Mouse (Mus musculus) erythroid progenitor cell, adult 5-6 weeks (primary cell): ENCODE results near the gene Rp2. TPM values are rescaled to one million over a fixed set of nuclear protein-coding genes. Genes with fewer than 3 reads are reported as not detected.
"Not testable (repeated sequence)": the region's sequence is repeated elsewhere in the genome, so short reads cannot be mapped to it uniquely, and the experiment has no call there.

Source experiments
- ATAC-seq: replicated peaks from 2 replicates; pipeline ENCODE4 v1.8.0; 2016; ENCODE audit warnings: moderate number of reproducible peaks, mild to moderate bottlenecking, moderate TSS enrichment, inconsistent platforms; ENCODE audit not compliant: poor library complexity, low FRiP score, severe bottlenecking
- total RNA-seq, 2 experiments: library from RNA; stranded (forward) in 1 of 2; stranded (reverse) in 1 of 2; fragments of 150-400 nt in 1 of 2; fragments of 186-747, 209-891 nt in 1 of 2; gene quantifications; 2 replicates each; pipeline versions ENCODE4 v1.2.3 to v1.2.4; 2015 to 2017; ENCODE audit warnings: low replicate concordance in 2 of 2

Rp2 gene
- total RNA-seq (2015; ENCODE audit: low replicate concordance): 27.4 and 36.5 TPM in 2 replicates
- total RNA-seq (2017; ENCODE audit: low replicate concordance): 31.6 and 36.2 TPM in 2 replicates

DNA sequence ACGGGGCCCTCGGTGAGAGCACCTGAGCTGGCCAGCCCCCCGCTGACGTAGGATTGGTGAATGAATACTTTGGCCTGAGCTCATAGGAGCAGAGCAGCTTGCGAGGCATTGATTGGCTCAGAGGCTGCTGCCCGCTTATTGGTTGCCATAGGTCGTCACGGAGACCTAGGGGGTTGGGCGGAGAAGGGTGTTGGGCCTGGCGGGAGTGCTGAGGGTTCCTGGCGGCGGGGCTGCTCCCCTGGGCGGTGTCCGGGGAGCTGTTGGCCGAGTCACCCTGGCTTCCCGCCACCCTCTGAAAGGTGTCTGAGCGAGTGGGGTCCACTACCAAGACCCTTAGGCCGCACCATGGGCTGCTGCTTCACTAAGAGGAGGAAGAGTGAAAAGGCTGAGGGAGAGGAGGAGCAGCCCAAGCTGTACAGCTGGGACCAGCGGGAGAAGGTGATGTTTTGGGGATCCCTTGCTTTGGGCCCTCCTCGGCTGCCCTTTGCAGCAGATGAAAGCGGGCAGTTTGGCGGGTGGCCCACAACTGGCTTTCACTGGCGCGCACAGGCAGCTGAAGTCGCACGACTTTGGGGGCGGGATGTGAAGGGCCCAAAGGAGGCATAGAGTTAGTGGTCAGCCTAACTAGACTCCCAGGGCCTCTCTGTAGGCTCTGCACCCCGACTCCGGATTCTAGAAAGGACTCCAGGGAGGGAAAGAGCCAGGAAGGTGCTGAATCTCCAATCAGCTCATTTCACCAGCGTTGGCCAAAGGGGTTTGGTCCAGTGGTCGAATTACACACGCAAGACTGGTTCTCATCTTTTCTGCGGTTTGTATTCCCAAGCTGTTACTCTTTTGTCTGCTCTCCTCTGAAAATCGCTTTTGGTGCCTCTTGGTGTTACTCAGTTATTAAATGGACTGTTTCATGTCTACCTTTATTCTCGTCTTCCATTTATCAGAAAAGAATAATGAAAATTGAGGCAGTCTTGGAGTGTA lies at the start of gene Rp2:
TSS of gene Rp2 (plus strand) at position 91 of the 975 bp plus-strand sequence.
- ATAC-seq: peak; percentile 100

DNA sequence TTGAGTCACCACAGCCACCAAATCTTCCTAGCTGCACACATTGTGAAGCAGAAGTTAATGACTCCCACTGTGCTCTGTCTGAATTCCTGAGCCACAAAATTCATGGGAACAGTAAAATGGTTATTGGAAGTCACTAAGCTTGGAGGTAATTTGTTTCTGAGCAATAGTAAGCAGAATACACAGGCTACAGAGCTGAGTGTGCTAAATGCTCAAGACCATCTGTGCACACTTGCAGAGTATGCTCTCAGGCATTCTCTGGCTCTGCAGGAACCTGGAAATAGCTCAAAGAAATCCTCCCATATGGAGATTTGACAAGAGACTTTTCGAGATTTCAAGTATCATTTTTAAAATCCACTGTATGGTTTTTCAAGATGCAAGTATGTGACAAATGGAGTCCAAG lies 31.5 kb upstream of the Rp2 start:
- no peak for ATAC-seq

DNA sequence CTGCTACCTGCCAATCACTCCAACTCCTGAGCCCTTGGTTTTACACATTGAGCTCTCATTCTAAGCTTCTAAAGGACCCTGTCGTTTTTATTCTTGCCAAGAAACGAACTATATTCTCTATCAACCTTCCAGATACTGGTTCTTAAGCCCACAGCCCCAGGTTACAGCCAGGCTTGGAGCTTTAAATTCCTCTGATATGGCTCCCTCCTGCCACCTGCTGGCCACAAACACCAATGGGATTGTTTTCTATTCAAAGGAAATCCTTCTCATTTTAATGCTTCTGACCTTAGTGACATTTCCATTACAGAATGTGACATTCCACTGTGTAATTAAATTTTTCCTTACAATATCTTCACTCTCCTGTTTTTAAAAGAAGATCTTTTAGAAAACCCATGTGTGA lies 28.6 kb upstream of the Rp2 start:
- ATAC-seq: no peak

DNA sequence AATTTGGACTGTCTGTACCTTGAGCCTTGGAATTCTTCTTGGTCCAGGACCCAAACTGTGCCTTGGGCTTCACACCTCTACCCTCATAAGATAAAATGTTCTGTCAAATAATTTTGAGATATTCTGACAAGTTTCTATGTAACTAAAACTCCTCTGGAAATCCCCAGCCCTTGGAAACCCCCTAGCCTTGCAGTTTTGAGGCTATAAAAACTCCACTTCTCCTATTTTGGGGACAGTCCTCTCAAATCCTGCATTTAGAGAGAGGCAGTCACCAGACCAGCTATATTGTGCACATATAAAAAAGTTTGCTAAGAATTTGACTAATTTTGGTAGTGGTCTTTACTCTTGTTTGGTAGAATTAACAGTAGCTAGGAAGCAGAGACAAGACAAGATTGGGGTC lies 19.3 kb upstream of the Rp2 start:
- ATAC-seq: no peak

DNA sequence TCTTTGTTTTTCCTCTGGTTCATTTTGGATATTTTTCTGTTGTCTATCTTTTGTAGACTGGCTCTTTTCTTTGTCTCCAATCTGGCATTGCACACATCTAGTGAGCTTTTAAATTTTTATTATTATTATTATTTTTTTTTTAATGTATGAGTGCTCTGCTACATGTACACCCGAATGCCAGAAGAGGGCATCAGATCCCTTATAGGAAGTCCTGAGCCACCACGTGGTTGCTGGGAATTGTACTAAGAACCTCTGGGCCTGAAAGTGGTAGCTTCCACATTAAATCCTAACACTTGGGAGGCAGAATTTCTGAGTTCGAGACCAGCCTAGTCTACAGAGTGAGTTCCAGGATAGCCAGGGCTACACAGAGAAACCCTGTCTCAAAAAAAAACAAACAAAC lies 17.9 kb upstream of the Rp2 start:
- no peak for ATAC-seq

DNA sequence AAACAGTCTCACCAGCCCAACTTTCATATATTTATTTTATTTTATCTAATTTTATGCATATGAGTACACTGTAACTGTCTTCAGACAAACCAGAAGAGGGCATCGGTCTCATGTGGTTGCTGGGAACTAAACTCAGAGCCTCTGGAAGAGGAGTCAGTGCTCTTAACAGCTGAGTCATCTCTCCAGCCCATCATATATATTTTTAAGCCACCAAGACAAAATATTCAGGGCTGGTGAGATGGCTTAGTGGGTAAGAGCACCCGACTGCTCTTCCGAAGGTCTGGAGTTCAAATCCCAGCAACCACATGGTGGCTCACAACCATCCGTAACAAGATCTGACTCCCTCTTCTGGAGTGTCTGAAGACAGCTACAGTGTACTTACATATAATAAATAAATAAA lies 14.0 kb upstream of the Rp2 start:
- not testable (repeated sequence) for ATAC-seq

DNA sequence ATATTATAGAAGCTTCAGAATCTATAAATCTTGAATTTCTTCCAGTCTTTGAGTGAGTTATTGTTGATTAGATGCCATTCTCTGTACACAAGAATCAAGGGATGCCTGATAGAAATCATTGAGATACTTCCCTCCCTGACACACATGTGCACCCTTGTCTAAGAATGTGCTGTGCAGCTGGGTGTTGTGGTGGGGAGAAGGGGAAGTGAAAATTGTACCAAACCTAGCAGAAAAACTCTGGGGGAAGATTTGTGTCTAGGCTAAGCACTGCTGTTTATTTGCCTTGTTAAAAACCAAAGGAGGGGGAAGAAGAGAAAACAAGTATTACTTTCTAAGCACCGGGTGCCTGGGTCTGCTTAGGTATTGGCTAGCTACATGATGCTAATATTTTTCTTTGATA lies 9.0 kb upstream of the Rp2 start:
- no peak for ATAC-seq

DNA sequence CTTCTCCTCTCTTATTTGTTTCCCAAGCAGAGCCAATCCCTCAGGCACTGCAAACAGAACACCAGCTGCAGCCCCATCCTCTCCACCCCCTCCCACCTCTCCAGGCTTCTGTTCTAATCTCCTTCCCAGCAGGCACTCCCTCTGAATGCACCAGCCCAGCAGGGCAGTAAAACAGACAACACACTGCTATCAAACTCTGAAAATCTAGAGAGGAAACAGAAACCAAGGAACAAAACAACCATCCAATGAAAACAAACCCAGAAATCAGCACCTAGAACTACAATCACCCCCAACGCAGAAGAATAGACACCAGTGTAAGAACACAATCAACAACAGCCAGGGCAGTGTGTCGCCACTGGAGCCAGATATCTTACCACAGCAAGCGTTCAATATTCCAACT lies 8.0 kb upstream of the Rp2 start:
- no peak for ATAC-seq

DNA sequence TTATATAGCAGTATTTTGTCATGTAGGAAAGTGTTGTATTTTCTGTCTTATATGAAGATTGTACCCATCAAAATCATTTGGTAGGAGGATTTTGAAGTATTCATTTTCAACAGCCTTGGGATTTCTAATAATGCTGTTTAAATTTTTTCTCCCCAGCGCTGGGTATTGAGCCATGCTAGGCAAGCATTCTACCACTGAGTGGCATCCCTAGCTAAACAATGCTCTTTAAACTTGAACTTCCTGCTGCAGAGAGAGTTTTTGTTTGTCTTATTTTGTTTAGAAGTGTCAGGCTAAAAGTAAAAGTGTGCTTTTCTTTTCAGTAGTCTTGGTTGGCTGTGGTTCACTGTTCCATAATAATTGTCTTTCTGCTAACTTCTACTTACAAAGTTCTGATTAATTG lies 1.8 kb downstream of the Rp2 start:
- ATAC-seq: no peak

DNA sequence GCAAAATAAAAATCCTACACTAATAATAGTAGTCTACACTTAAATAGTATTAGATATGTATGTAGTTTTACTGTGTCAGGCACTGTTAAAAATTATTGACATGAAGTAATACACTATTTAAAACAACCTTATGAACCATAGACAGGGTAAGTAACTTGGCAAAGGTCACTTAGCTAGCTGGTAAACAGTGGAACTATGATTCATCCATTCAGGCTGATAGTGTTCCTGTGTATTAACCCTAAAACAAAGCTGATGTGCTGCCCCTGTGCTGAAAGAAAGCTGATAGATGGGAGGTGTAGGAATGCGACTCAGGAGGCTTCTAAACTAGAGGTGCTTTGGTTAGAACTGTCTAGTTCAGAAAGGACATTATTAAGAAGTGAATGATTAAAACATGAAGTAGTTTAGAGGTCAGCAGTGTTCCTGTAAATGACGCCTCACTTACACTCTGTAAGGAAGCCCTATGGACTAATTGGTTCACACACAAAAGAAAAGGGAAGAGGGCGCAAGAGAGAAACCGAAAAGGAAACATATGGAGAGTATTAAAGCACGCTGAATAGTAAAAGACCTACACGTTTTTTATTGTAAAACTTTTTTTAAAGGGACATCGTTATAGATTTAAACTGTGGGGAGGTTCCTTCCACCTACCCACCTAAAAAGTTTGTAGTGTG lies 15.2 kb downstream of the Rp2 start:
- ATAC-seq: no peak

DNA sequence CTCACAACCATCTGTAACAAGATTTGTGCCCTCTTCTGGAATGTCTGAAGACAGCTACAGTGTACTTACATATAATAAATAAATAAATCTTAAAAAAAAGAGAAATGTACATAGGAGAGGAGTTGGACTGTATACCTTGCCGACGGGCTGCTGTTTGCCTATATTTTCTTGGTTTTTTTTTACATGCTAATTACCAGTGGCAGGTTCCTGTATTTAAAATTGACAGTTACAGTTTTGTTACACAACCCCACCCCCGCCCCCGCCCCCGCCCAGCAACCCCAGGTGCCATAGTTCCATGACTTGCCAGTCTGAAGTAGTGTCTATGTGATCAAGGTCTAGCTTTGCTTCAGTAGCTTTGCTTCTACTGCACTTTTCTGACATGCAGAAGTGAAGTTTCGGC lies 18.0 kb downstream of the Rp2 start:
- ATAC-seq: no peak

DNA sequence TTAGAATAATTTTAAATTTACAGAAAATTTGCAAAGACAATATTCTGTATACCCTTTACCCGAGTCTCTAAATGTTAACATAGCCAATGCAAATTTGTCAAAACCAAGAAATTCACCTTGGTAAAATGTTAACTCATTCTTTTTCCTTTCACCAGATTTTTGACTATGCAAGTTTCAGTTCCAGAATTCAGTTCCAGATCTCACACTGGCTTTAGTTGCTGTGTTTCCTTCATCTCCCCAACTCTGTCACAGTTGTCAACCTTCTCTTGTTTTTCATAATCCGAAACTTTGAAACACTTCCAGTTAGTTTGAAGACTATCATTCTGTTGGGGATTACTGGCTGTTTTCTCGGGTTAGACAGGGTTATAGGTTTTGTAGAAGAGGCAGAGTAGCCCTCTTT lies 22.7 kb downstream of the Rp2 start:
- no peak for ATAC-seq

DNA sequence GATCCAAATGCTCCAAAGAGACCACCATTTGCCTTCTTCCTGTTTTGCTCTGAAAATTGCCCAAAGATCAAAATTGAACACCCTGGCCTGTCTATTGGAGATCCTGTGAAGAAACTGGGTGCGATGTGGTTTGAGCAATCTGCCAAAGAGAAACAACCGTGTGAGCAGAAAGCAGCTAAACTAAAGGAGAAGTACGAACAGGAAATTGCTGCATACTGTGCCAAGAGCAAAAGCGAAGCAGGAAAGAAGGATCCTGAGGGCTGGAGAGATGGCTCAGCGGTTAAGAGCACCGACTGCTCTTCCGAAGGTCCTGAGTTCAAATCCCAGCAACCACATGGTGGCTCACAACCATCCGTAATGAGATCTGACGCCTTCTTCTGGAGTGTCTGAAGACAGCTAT lies 27.7 kb downstream of the Rp2 start:
- ATAC-seq: not testable (repeated sequence)

DNA sequence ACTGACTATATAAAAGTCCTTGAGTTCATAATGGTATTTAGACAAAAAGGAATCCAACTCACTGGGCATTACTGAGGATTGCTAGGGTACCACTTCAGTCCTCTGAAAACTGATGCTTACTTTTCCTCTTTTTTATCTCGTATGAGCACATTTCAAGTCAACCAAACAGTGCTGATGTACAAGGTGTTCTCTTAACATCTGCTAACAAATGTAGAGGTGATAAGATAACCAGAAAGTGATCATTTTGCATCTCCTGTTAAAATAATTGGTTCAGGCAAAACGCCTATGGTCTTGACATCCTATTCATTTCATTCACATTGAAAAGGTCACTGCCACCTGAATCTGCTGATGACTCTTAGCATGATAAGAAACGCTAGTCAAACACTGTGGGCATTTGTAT lies 28.7 kb downstream of the Rp2 start:
- no peak for ATAC-seq

DNA sequence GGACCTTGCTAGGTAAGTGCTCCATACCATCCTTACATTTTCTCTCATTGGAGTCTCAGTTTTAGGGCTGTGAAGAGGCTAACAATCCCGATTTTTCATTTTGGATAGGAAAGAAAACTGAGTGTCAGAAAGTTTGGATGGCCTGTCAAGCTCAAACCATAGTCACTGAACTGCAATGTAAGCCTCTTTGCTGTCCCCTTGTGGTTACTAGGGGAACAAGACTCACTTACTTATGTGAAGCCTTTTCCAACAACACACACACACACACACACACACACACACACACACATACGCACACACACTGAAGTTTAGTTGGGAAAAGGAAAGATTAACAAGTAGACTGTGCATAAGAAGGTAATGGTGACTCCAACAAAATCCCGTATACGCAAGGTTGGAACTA lies 39.8 kb downstream of the Rp2 start:
- ATAC-seq: no peak

DNA sequence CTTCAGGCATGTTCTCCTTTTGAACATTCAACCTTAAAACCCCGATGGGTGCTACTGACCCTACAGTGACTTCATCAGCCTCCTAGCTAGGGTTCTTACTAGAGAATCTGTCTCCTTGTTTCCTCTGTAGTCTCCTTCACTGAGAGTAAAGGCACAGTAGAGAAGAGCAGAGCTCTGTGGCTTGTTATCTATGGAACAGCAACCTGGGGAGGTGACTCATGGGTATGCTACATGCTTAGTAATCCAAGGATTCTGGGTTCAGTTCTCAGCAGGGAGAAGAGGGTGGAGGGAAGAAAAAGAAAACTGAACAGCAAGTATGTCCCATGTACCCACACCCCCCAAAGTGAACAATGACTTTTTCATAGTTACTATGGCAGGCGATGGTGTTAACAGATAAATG lies 42.6 kb downstream of the Rp2 start:
- ATAC-seq: no peak

DNA sequence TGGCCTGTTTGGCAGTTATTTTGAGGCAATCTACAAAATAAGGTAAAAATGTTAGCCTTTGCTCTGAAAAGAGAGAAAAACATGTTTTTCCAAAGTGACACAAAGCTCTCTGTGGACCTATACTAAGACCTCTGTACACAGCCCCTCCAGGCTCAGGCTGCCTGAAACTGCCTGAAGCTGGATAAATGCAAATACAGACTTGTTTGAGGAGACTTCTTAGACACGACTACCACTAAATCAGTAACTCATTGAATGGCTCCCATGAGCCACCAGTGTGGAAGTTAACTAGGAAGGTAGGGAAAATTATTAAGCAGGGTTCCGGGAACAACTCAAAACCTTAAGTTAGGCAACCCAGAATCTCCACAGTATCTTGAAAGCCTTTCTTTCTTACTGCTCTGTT lies 43.4 kb downstream of the Rp2 start:
- no peak for ATAC-seq

DNA sequence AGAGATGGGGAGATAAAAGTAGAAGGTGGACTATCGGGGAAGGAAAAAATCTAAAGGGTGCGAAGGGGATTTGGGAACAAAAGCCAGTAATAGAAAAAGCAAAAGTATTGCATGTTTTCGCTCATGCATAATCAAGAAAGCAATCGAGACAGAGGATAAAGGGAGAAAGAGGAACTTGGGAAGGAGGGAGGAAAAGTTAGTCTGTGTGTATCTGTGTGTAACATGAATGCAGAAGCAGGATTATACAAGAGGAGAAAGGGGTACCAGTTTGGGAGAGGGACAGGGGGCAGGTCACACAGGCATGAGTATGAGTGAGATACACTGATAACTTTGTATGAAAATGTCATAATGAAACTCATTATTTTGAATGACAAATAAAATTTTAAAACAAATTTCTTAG lies 47.1 kb downstream of the Rp2 start:
- no peak for ATAC-seq

DNA sequence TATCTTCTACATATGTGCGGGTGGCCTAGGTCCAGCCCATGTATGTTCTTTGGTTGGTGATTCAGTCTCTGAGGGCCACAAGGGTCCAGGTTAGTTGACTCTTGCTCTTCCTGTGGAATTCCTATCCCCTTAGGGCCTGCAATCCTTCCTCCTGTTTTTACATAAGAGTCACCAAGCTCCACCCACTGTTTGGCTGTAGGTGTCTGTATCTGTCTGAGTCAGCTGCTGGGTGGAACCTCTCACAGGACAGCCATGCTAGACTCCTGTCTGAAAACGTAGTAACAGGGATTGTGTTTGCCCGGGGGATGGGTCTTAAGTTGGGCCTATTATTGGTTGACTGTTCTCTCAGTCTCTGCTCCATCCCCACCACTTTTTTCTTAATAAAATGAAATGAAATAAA lies 47.9 kb downstream of the Rp2 start:
- no peak for ATAC-seq

DNA sequence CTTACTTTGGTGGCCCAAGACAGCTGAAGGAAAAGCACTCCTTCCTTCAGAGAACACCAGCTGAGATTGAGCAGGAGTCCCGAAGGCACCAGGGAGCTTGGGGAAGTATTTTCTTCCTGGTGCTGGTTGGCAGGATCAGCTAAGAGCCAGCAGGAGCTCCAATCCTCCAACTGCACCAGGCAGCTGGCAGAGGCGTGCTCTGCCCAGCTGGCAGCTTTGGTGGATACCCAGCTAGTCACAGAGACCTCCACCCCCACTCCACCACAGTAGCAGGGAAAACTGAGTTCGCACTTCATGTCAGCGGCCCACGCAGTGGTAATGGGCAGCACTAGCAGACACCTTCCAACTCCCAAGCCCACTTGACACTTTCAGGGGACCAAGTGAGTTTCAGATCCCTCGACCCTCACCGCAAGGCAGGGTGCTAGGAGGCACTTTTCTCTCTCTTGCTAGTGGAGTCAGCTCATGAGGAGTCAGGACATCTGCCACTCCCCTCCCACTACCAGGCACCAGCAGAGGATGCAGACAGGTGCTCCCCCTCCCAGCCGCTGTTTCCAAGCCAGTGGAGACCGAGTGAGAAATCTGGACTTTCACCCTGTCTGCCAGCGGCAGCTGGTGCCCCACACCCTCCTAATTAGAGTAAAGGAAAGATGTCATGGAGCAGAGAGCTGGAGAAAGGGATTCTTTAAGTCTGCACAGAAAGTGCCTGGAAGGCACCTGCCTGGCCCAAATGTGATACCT lies 50.8 kb downstream of the Rp2 start:
- no peak for ATAC-seq

DNA sequence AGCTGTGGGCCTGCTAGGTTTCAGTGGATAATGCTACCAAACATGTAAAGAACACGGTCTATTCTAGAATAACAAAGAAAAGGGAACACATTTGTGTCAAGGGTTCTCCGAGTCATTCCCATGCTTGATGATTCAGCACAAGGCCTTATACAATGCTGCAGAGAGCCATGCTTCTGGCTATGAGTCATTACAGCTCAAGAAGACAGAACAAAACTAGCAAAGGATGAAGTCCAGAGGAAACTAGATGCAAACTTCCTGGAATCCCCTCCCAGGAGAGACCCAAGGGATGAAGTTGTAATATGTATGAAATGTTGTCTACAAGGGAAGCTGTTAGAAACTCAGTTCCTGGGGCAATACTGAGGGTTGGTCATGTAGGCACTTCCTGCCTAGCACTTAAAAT lies 54.2 kb downstream of the Rp2 start:
- ATAC-seq: no peak
